Mouse (Mus musculus): ENCODE results near the gene Gpr182. TPM values are rescaled to one million over a fixed set of nuclear protein-coding genes. Genes with fewer than 3 reads are reported as not detected.

Gene Gpr182
- polyA plus RNA-seq (2014; fragmentation: Illumina TruSeq; extraction: RNeasy Lipid Tissue Mini Kit (QIAGEN cat#74804); ENCODE audit: low read depth, low replicate concordance), result 0.13 TPM

GRCm38 (mm10) chr10:127751548-127751947, at the start of gene Gpr182:
Gpr182 (minus strand) TSS chr10:127751732.

GRCm38 (mm10) chr10:127800891-127801290, 49.4 kb upstream of the Gpr182 start, which contains the start of gene Rdh16:
Rdh16 (plus strand) TSS chr10:127801152.

GRCm38 (mm10) chr10:127776011-127776410, 24.5 kb upstream of the Gpr182 start, which contains the start of gene Rdh9:
Rdh9 (plus strand) TSS chr10:127776386.

GRCm38 (mm10) chr10:127759181-127760110, 7.9 kb upstream of the Gpr182 start, which contains the start of the genes Rdh1 and Rdh16f1:
Rdh1 (plus strand) TSS chr10:127759721.
Rdh16f1 (plus strand) TSS chr10:127759787.

GRCm38 (mm10) chr10:127739083-127739660, 12.4 kb downstream of the Gpr182 start, which contains the start of gene Zbtb39:
Zbtb39 (plus strand) TSS chr10:127739538.

GRCm38 (mm10) chr10:127724178-127724577, 27.4 kb downstream of the Gpr182 start, which contains the start of gene Tac2:
Tac2 (plus strand) TSS chr10:127724478.

GRCm38 (mm10) chr10:127704766-127705220, 46.7 kb downstream of the Gpr182 start, which contains the start of gene Myo1a:
Myo1a (plus strand) TSS chr10:127705170.

Other genes starting within 250 kb of the Gpr182 start
- 10.5 TPM for gene Ndufa4l2, start 236.8 kb downstream of the Gpr182 start, polyA plus RNA-seq (2014; fragmentation: Illumina TruSeq; extraction: RNeasy Lipid Tissue Mini Kit (QIAGEN cat#74804); ENCODE audit: low read depth, low replicate concordance)
- gene Shmt2, start 229.3 kb downstream of the Gpr182 start, polyA plus RNA-seq (2014; fragmentation: Illumina TruSeq; extraction: RNeasy Lipid Tissue Mini Kit (QIAGEN cat#74804); ENCODE audit: low read depth, low replicate concordance), result 0.81 TPM
- not detected for gene Nxph4, start 217.2 kb downstream of the Gpr182 start, polyA plus RNA-seq (2014; fragmentation: Illumina TruSeq; extraction: RNeasy Lipid Tissue Mini Kit (QIAGEN cat#74804); ENCODE audit: low read depth, low replicate concordance)
- 0.77 TPM for gene Lrp1, start 130.6 kb downstream of the Gpr182 start, polyA plus RNA-seq (2014; fragmentation: Illumina TruSeq; extraction: RNeasy Lipid Tissue Mini Kit (QIAGEN cat#74804); ENCODE audit: low read depth, low replicate concordance)
- 1.3 TPM for gene Stat6, start 108.7 kb downstream of the Gpr182 start, polyA plus RNA-seq (2014; fragmentation: Illumina TruSeq; extraction: RNeasy Lipid Tissue Mini Kit (QIAGEN cat#74804); ENCODE audit: low read depth, low replicate concordance)
- 76.1 TPM for gene Nemp1, start 84.8 kb downstream of the Gpr182 start, polyA plus RNA-seq (2014; fragmentation: Illumina TruSeq; extraction: RNeasy Lipid Tissue Mini Kit (QIAGEN cat#74804); ENCODE audit: low read depth, low replicate concordance)
- gene Nab2, start 83.2 kb downstream of the Gpr182 start, polyA plus RNA-seq (2014; fragmentation: Illumina TruSeq; extraction: RNeasy Lipid Tissue Mini Kit (QIAGEN cat#74804); ENCODE audit: low read depth, low replicate concordance), result 2.2 TPM
- 2.4 TPM for gene Myo1a, start 46.6 kb downstream of the Gpr182 start, polyA plus RNA-seq (2014; fragmentation: Illumina TruSeq; extraction: RNeasy Lipid Tissue Mini Kit (QIAGEN cat#74804); ENCODE audit: low read depth, low replicate concordance)
- not detected for gene Tac2, start 27.3 kb downstream of the Gpr182 start, polyA plus RNA-seq (2014; fragmentation: Illumina TruSeq; extraction: RNeasy Lipid Tissue Mini Kit (QIAGEN cat#74804); ENCODE audit: low read depth, low replicate concordance)
- gene Zbtb39, start 12.2 kb downstream of the Gpr182 start, polyA plus RNA-seq (2014; fragmentation: Illumina TruSeq; extraction: RNeasy Lipid Tissue Mini Kit (QIAGEN cat#74804); ENCODE audit: low read depth, low replicate concordance), result 2.0 TPM
- gene Rdh1, start 8.0 kb upstream of the Gpr182 start, polyA plus RNA-seq (2014; fragmentation: Illumina TruSeq; extraction: RNeasy Lipid Tissue Mini Kit (QIAGEN cat#74804); ENCODE audit: low read depth, low replicate concordance), result 0.04 TPM
- not detected for gene Rdh16f1, start 8.1 kb upstream of the Gpr182 start, polyA plus RNA-seq (2014; fragmentation: Illumina TruSeq; extraction: RNeasy Lipid Tissue Mini Kit (QIAGEN cat#74804); ENCODE audit: low read depth, low replicate concordance)
- gene Rdh9, start 24.7 kb upstream of the Gpr182 start, polyA plus RNA-seq (2014; fragmentation: Illumina TruSeq; extraction: RNeasy Lipid Tissue Mini Kit (QIAGEN cat#74804); ENCODE audit: low read depth, low replicate concordance), result 0.45 TPM
- gene Rdh16, start 49.4 kb upstream of the Gpr182 start, polyA plus RNA-seq (2014; fragmentation: Illumina TruSeq; extraction: RNeasy Lipid Tissue Mini Kit (QIAGEN cat#74804); ENCODE audit: low read depth, low replicate concordance), result 0.13 TPM
- not detected for gene Rdh19, start 98.2 kb upstream of the Gpr182 start, polyA plus RNA-seq (2014; fragmentation: Illumina TruSeq; extraction: RNeasy Lipid Tissue Mini Kit (QIAGEN cat#74804); ENCODE audit: low read depth, low replicate concordance)
- gene Rdh16f2, start 114.7 kb upstream of the Gpr182 start, polyA plus RNA-seq (2014; fragmentation: Illumina TruSeq; extraction: RNeasy Lipid Tissue Mini Kit (QIAGEN cat#74804); ENCODE audit: low read depth, low replicate concordance), result not detected
- gene Rdh7, start 137.1 kb upstream of the Gpr182 start, polyA plus RNA-seq (2014; fragmentation: Illumina TruSeq; extraction: RNeasy Lipid Tissue Mini Kit (QIAGEN cat#74804); ENCODE audit: low read depth, low replicate concordance), result not detected
- gene Sdr9c7, start 146.8 kb upstream of the Gpr182 start, polyA plus RNA-seq (2014; fragmentation: Illumina TruSeq; extraction: RNeasy Lipid Tissue Mini Kit (QIAGEN cat#74804); ENCODE audit: low read depth, low replicate concordance), result 0.69 TPM